Mouse (Mus musculus) adrenal gland, postnatal 25 days (tissue): ENCODE measurements around the gene Ttc24. TPM values are rescaled to one million over a fixed set of nuclear protein-coding genes. Genes with fewer than 3 reads are reported as not detected.

Experiments
- total RNA-seq: library from RNA; stranded (reverse); gene quantifications from 2 replicates; pipeline ENCODE4 v1.2.3, GENCODE M21; 2021

Gene Ttc24
- total RNA-seq, 1 experiment from 2014 or later, result not detected

Other genes starting within 250 kb of the Ttc24 start
- gene Sh2d2a, start 231.5 kb downstream of the Ttc24 start, total RNA-seq, result 0.15 TPM in 1 of 2 replicates, not detected in the other
- gene Prcc, start 192.7 kb downstream of the Ttc24 start, total RNA-seq, result 55.3 and 56.1 TPM in 2 replicates
- gene Hdgf, start 172.0 kb downstream of the Ttc24 start, total RNA-seq, result 173 and 198 TPM in 2 replicates
- gene Mrpl24, start 158.8 kb downstream of the Ttc24 start, total RNA-seq, result 113 and 156 TPM in 2 replicates
- gene Isg20l2, start 148.0 kb downstream of the Ttc24 start, total RNA-seq, result 22.7 and 22.8 TPM in 2 replicates
- 17.9 and 24.1 TPM in 2 replicates for gene Rrnad1, start 147.6 kb downstream of the Ttc24 start, total RNA-seq
- gene Crabp2, start 129.6 kb downstream of the Ttc24 start, total RNA-seq, result not detected in 2 replicates
- gene Nes, start 107.2 kb downstream of the Ttc24 start, total RNA-seq, result 8.7 and 9.3 TPM in 2 replicates
- 62.8 and 74.9 TPM in 2 replicates for gene Bcan, start 78.1 kb downstream of the Ttc24 start, total RNA-seq
- not detected in 2 replicates for gene Hapln2, start 50.7 kb downstream of the Ttc24 start, total RNA-seq
- gene Gpatch4, start 35.2 kb downstream of the Ttc24 start, total RNA-seq, result 14.1 and 23.4 TPM in 2 replicates
- 126 and 140 TPM in 2 replicates for gene Naxe, start 19.8 kb downstream of the Ttc24 start, total RNA-seq
- 4.5 and 5.9 TPM in 2 replicates for gene Iqgap3, start 3.7 kb upstream of the Ttc24 start, total RNA-seq
- gene Mef2d, start 64.1 kb upstream of the Ttc24 start, total RNA-seq, result 104 TPM in 2 replicates
- gene Rhbg, start 176.4 kb upstream of the Ttc24 start, total RNA-seq, result 4.0 and 4.4 TPM in 2 replicates
- gene Gm38392, start 208.9 kb upstream of the Ttc24 start, total RNA-seq, result 1.6 and 2.5 TPM in 2 replicates
- 8.9 and 11.3 TPM in 2 replicates for gene Tsacc, start 218.7 kb upstream of the Ttc24 start, total RNA-seq
- 277 and 284 TPM in 2 replicates for gene Cct3, start 218.8 kb upstream of the Ttc24 start, total RNA-seq
- 183 and 214 TPM in 2 replicates for gene Glmp, start 246.7 kb upstream of the Ttc24 start, total RNA-seq